In genomic region chr6:136898954-136899353, GRCm38 (mm10) we compare ENCODE assay signal across 15 mouse cellular contexts. TPM values are rescaled to one million over a fixed set of nuclear protein-coding genes. Genes with fewer than 3 reads are reported as not detected.
DNase-seq lines count a peak whose midpoint lies in the region; ATAC-seq lines count a peak whose summit lies in the region.
"Had no signal": no experiment of that assay in that cellular context is flagged by ENCODE, and none has a peak within 500 bp of the region (broad histone marks: within the 10 kb centered on the region; RNA-seq: fewer than 3 reads in every experiment).

No protein-coding gene starts in this region.

- no peaks in the 10 kb centered on the region for H3K36me3 ChIP-seq in heart, embryonic 15.5 days
- H3K36me3 ChIP-seq in splenic B cell, adult 2 months (ENCODE audit: control insufficient read depth, insufficient read depth, low read length, poor library complexity, severe bottlenecking) = no peaks in the 10 kb centered on the region
- no peaks in the 10 kb centered on the region for H3K36me3 ChIP-seq in forebrain, embryonic 14.5 days (ENCODE audit: control insufficient read depth, insufficient read depth, low read length)
- H3K36me3 ChIP-seq in hindbrain, embryonic 10.5 days = no peaks in the 10 kb centered on the region
- H3K36me3 ChIP-seq: intestine, embryonic 15.5 days; limb, embryonic 15.5 days had no signal

- intact Hi-C loops in heart, postnatal 25 days (cut with DNase I) = no loop called here

- no peak overlapping the region for H3K4me3 ChIP-seq in heart, embryonic 15.5 days
- no peak overlapping the region for H3K4me3 ChIP-seq in forebrain, embryonic 14.5 days (ENCODE audit: low read depth, low read length)
- H3K4me3 ChIP-seq in hindbrain, embryonic 10.5 days = no peak overlapping the region
- H3K4me3 ChIP-seq: erythroblast, embryonic 14.5 days; intestine, embryonic 15.5 days; left cerebral cortex, adult 2 months; limb, embryonic 15.5 days had no signal

- no peak overlapping the region for H3K9ac ChIP-seq in heart, embryonic 15.5 days
- H3K9ac ChIP-seq in forebrain, embryonic 14.5 days (ENCODE audit: low read length) = no peak overlapping the region
- H3K9ac ChIP-seq: intestine, embryonic 15.5 days; limb, embryonic 15.5 days had no signal

- ATAC-seq in heart, embryonic 15.5 days (replicated peaks; ENCODE audit: insufficient number of reproducible peaks, insufficient read depth, low FRiP score, low read depth) = no peak
- no peak for ATAC-seq in forebrain, embryonic 14.5 days
- ATAC-seq: intestine, embryonic 15.5 days had no signal

- H3K27ac ChIP-seq in heart, embryonic 15.5 days = peak overlapping the region; percentile 63
- no peak overlapping the region for H3K27ac ChIP-seq in forebrain, embryonic 14.5 days (ENCODE audit: low read depth, low read length)
- H3K27ac ChIP-seq in hindbrain, embryonic 10.5 days = no peak overlapping the region
- H3K27ac ChIP-seq: intestine, embryonic 15.5 days; left cerebral cortex, adult 2 months had no signal

- H3K27me3 ChIP-seq in heart, embryonic 15.5 days = no peaks in the 10 kb centered on the region
- no peaks in the 10 kb centered on the region for H3K27me3 ChIP-seq in splenic B cell, adult 2 months (ENCODE audit: control insufficient read depth, insufficient read depth, low read length, poor library complexity, severe bottlenecking)
- no peaks in the 10 kb centered on the region for H3K27me3 ChIP-seq in forebrain, embryonic 14.5 days (replicated peaks; ENCODE audit: control insufficient read depth, insufficient read depth, low read length)
- H3K27me3 ChIP-seq in hindbrain, embryonic 10.5 days (ENCODE audit: insufficient read depth, poor library complexity, severe bottlenecking) = no peaks in the 10 kb centered on the region
- H3K27me3 ChIP-seq: intestine, embryonic 15.5 days; limb, embryonic 15.5 days had no signal

- peaks cover 19% of the 10 kb centered on the region for H3K4me1 ChIP-seq in heart, embryonic 15.5 days (replicated peaks)
- no peaks in the 10 kb centered on the region for H3K4me1 ChIP-seq in forebrain, embryonic 14.5 days (ENCODE audit: control insufficient read depth, insufficient read depth, low read length)
- 0 out of 2 replicates have a peak, but pooled peaks cover 2% of the 10 kb centered on the region for H3K4me1 ChIP-seq in hindbrain, embryonic 10.5 days (replicated peaks)

- no peak overlapping the region for H3K4me2 ChIP-seq in heart, embryonic 15.5 days
- H3K4me2 ChIP-seq in forebrain, embryonic 14.5 days (ENCODE audit: low read length) = no peak overlapping the region
- H3K4me2 ChIP-seq: intestine, embryonic 15.5 days; limb, embryonic 15.5 days had no signal

- 67% methylated on average over 2 of the region's 2 CpGs for WGBS in heart, embryonic 15.5 days
- 83% methylated on average over 2 of the region's 2 CpGs for WGBS in forebrain, embryonic 14.5 days
- WGBS in hindbrain, embryonic 10.5 days = 83% methylated on average over 2 of the region's 2 CpGs

- no peak for DNase-seq in heart, postnatal 25 days (ENCODE audit: low spot score)
- peak; percentile 25 for DNase-seq in A20 (ENCODE audit: low read depth, low spot score)
- peak; percentile 50 for DNase-seq in T-cell, adult 2 months (ENCODE audit: low spot score)
- DNase-seq in splenic B cell, adult 2 months (ENCODE audit: low read depth, low spot score) = peak; percentile 35
- DNase-seq in forebrain, embryonic 14.5 days (ENCODE audit: low spot score) = no peak
- DNase-seq in hindbrain, embryonic 10.5 days (ENCODE audit: low spot score) = no peak
- no peak for DNase-seq in left cerebral cortex, adult 8-10 months (ENCODE audit: low spot score in 2 of 2)
- DNase-seq: adrenal gland, postnatal 36 days; midbrain, embryonic 14.5 days had no signal

- no peaks in the 10 kb centered on the region for H3K9me3 ChIP-seq in heart, embryonic 15.5 days (replicated peaks)
- H3K9me3 ChIP-seq in forebrain, embryonic 14.5 days (replicated peaks; ENCODE audit: control insufficient read depth, low read length) = no peaks in the 10 kb centered on the region
- H3K9me3 ChIP-seq in hindbrain, embryonic 10.5 days = no peaks in the 10 kb centered on the region
- H3K9me3 ChIP-seq: intestine, embryonic 15.5 days; limb, embryonic 15.5 days had no signal

RNA-seq across cellular contexts. Expression of gene Erp27, which starts 23.0 kb away (rescaled TPM):
- 0.27 and 0.87 TPM in 2 replicates for polyA plus RNA-seq in heart, embryonic 15.5 days (2015; fragmentation: Nextera tagmentation; extraction: Ambion mirVana)
- not detected for total RNA-seq in heart, postnatal 25 days (2021)
- polyA plus RNA-seq in forebrain, embryonic 14.5 days (2014; fragmentation: Nextera tagmentation; extraction: Ambion mirVana) = 0.23 and 0.28 TPM in 2 replicates
- 0.24 TPM in 1 of 2 replicates, not detected in the other for polyA plus RNA-seq in hindbrain, embryonic 10.5 days (2016; fragmentation: Nextera tagmentation; extraction: Ambion mirVana)
- total RNA-seq in left cerebral cortex, adult 8-10 months (2022) = not detected
- polyA plus RNA-seq: erythroblast, embryonic 14.5 days; midbrain, embryonic 14.5 days had no signal

RNA-seq across cellular contexts. Expression of gene Mgp, which starts 23.3 kb away (rescaled TPM):
- 595 and 619 TPM in 2 replicates for polyA plus RNA-seq in heart, embryonic 15.5 days (2015; fragmentation: Nextera tagmentation; extraction: Ambion mirVana)
- total RNA-seq in heart, postnatal 25 days (2021) = 100 to 1,000 TPM; 365 to 487 TPM
- polyA plus RNA-seq in forebrain, embryonic 14.5 days (2014; fragmentation: Nextera tagmentation; extraction: Ambion mirVana) = 5.0 and 9.4 TPM in 2 replicates
- 0.85 and 3.3 TPM in 2 replicates for polyA plus RNA-seq in hindbrain, embryonic 10.5 days (2016; fragmentation: Nextera tagmentation; extraction: Ambion mirVana)
- 10 to 100 TPM; 34.0 to 50.1 (median 47.6) TPM for total RNA-seq in left cerebral cortex, adult 8-10 months (2022)
- polyA plus RNA-seq: erythroblast, embryonic 14.5 days had no signal

RNA-seq across cellular contexts. Expression of gene Pde6h, which starts 24.7 kb away (rescaled TPM):
- 0.18 and 0.26 TPM in 2 replicates for polyA plus RNA-seq in heart, embryonic 15.5 days (2015; fragmentation: Nextera tagmentation; extraction: Ambion mirVana)
- not detected for total RNA-seq in heart, postnatal 25 days (2021)
- polyA plus RNA-seq in forebrain, embryonic 14.5 days (2014; fragmentation: Nextera tagmentation; extraction: Ambion mirVana) = not detected in 2 replicates
- not detected in 2 replicates for polyA plus RNA-seq in hindbrain, embryonic 10.5 days (2016; fragmentation: Nextera tagmentation; extraction: Ambion mirVana)
- 1 to 10 TPM in 2 of 4 experiments, under 1 TPM in 2; 0.44 to 3.0 (median 1.1) TPM for total RNA-seq in left cerebral cortex, adult 8-10 months (2022)
- total RNA-seq: adrenal gland, postnatal 36 days had no signal
- polyA plus RNA-seq: erythroblast, embryonic 14.5 days; intestine, embryonic 15.5 days; midbrain, embryonic 14.5 days; neural tube, embryonic 11.5 days had no signal

RNA-seq across cellular contexts. Expression of gene Art4, which starts 41.4 kb away (rescaled TPM):
- 14.4 and 16.5 TPM in 2 replicates for polyA plus RNA-seq in heart, embryonic 15.5 days (2015; fragmentation: Nextera tagmentation; extraction: Ambion mirVana)
- 10 to 100 TPM; 16.8 to 17.8 TPM for total RNA-seq in heart, postnatal 25 days (2021)
- 0.14 TPM in 1 of 2 replicates, not detected in the other for polyA plus RNA-seq in forebrain, embryonic 14.5 days (2014; fragmentation: Nextera tagmentation; extraction: Ambion mirVana)
- 1.7 and 2.3 TPM in 2 replicates for polyA plus RNA-seq in hindbrain, embryonic 10.5 days (2016; fragmentation: Nextera tagmentation; extraction: Ambion mirVana)
- total RNA-seq in left cerebral cortex, adult 8-10 months (2022) = not detected
- total RNA-seq: left cerebral cortex, adult 2 months had no signal
- polyA plus RNA-seq: midbrain, embryonic 14.5 days had no signal

RNA-seq across cellular contexts. Expression of gene Arhgdib, which starts 42.7 kb away (rescaled TPM):
- polyA plus RNA-seq in heart, embryonic 15.5 days (2015; fragmentation: Nextera tagmentation; extraction: Ambion mirVana) = 75.6 and 126 TPM in 2 replicates
- 10 to 100 TPM; 26.5 to 27.8 TPM for total RNA-seq in heart, postnatal 25 days (2021)
- 17.9 and 18.8 TPM in 2 replicates for polyA plus RNA-seq in forebrain, embryonic 14.5 days (2014; fragmentation: Nextera tagmentation; extraction: Ambion mirVana)
- polyA plus RNA-seq in hindbrain, embryonic 10.5 days (2016; fragmentation: Nextera tagmentation; extraction: Ambion mirVana) = 26.5 and 35.2 TPM in 2 replicates
- 10 to 100 TPM; 16.0 to 24.1 (median 19.6) TPM for total RNA-seq in left cerebral cortex, adult 8-10 months (2022)

Comparison
In these comparisons a context has a peak if more than half of its experiments do, and no peak if none do; other contexts are left out.
1. DNase-seq: peak in A20 (single experiment), T-cell, adult 2 months (single experiment) and splenic B cell, adult 2 months (single experiment); none in heart, postnatal 25 days (single experiment), forebrain, embryonic 14.5 days (single experiment), hindbrain, embryonic 10.5 days (single experiment) and left cerebral cortex, adult 8-10 months (0 of 2).
2. RNA of gene Mgp, which starts 23.3 kb away (polyA plus RNA-seq): 595 to 619 TPM in heart, embryonic 15.5 days; 5.0 to 9.4 TPM in forebrain, embryonic 14.5 days and 0.85 to 3.3 TPM in hindbrain, embryonic 10.5 days; every median in the first group is over 10 times any median in the second.